Mouse (Mus musculus) lung, adult 2 months (tissue): ENCODE measurements around the gene Gpr3. TPM values are rescaled to one million over a fixed set of nuclear protein-coding genes. Genes with fewer than 3 reads are reported as not detected.

Experiments
- DNase-seq: peaks from one replicate; pipeline ENCODE4 v3.0.0; 2022
- H3K4me1 ChIP-seq: fragments of 200-500 bp; 2 replicates; pipeline ENCODE4 v1.6.1; 2011; ENCODE audit warnings: low read length; ENCODE audit not compliant: control insufficient read depth, insufficient read depth
- H3K4me3 ChIP-seq: fragments of 200-500 bp; replicated peaks from 2 replicates; pipeline ENCODE3; 2011; ENCODE audit warnings: low read depth, mild to moderate bottlenecking, control low read depth, low read length; ENCODE audit errors: extremely low read depth
- CTCF ChIP-seq: fragments of 200-500 bp; IDR thresholded peaks from 2 replicates; pipeline ENCODE4 v1.5.1; 2011; ENCODE audit warnings: mild to moderate bottlenecking, low read length, control low read depth; ENCODE audit not compliant: insufficient read depth
- POLR2A ChIP-seq: fragments of 200-500 bp; IDR thresholded peaks from 2 replicates; pipeline ENCODE4 v1.6.1; 2011; ENCODE audit warnings: low read depth, mild to moderate bottlenecking, control low read depth, low read length, borderline replicate concordance; ENCODE audit errors: extremely low read depth
- WGBS: fragments of 180-500 bp; shearing (Covaris S2); methylation state at CpG from one replicate; pipeline ENCODE4 v1.1.7; 2018; 5-methylcytosine and 5-hydroxymethylcytosine counted together
- polyA plus RNA-seq: library from polyadenylated mRNA; depleted of rRNA; stranded (reverse); fragments of >200 nt; gene quantifications from 2 replicates; pipeline ENCODE4 v1.2.3, GENCODE M21; 2012

The Gpr3 gene
- polyA plus RNA-seq, 1 experiment = 0.18 TPM

GRCm38 (mm10) chr4:133202254-133202653 is 10.1 kb downstream of the Gpr3 start:
- WGBS = 93% methylated on average over 3 of the region's 3 CpGs
- TF ChIP-seq POLR2A = no peak
- no peak for TF ChIP-seq CTCF
- peaks cover 7% of the 10 kb centered on the region for H3K4me1 ChIP-seq
- H3K4me3 ChIP-seq = no peak overlapping the region
- DNase-seq = no peak

GRCm38 (mm10) chr4:133201006-133201771 is 11.1 kb downstream of the Gpr3 start:
- peaks cover 7% of the 10 kb centered on the region for H3K4me1 ChIP-seq
- DNase-seq = peak; percentile 77
- 45% methylated on average over 8 of the region's 8 CpGs for WGBS
- H3K4me3 ChIP-seq = no peak overlapping the region
- peak; percentile 72 for TF ChIP-seq CTCF
- TF ChIP-seq POLR2A = no peak

GRCm38 (mm10) chr4:133200343-133200742 is 12.0 kb downstream of the Gpr3 start:
- H3K4me3 ChIP-seq = no peak overlapping the region
- no peak for TF ChIP-seq CTCF
- no peak for TF ChIP-seq POLR2A
- peaks cover 7% of the 10 kb centered on the region for H3K4me1 ChIP-seq
- no peak for DNase-seq
- 39% methylated on average over 21 of the region's 21 CpGs for WGBS

GRCm38 (mm10) chr4:133199743-133200142 is 12.6 kb downstream of the Gpr3 start:
- no peak for TF ChIP-seq POLR2A
- TF ChIP-seq CTCF = no peak
- no peak for DNase-seq
- Histone ChIP-seq H3K4me3 (no peak overlapping the region), H3K4me1 (peaks cover 7% of the 10 kb centered on the region)
- 58% methylated on average over 6 of the region's 6 CpGs for WGBS

DNA sequence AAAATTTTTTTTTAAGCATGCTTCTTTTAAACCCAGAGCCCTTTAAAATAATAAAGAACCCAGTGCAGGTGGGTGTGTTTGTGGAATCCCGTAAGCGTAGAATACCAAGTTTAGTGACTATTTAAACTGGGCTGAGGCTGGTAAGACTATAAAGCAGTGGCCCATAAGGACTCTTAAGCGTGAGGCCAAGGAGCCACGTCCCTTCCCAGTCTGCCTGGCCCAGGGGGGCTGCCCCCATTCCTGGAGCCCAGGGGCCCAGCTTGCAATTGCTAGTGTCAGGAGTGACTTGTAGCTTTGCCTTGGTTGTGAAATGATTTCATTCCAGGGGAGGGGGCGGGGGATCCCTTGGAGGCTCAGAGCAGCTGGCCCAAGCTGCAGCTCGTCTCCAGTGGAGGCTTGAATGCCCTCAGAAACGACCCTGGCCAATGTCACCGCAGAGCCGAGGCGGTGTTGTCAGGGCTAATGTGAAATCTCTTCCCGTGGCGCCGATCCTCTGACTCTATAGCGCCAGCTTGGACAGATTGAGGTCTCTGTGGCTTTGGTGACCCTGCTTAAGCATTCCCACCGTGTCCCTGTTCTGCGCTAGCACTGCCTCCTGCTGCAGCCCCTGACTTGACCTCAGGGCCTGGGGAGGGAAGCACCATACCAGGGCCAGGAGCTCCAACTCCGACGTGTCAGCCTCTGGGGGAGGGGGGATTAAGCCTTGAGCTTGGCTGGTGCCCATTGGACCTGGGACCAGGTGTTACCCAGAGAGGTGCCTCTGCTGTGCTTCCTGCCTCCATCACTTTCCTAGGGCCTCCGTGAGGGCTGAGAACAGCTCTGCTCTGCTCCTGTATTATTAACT is 13.8 kb downstream of the Gpr3 start:
- 54% methylated on average over 19 of the region's 19 CpGs for WGBS
- Histone ChIP-seq H3K4me1 (peaks cover 7% of the 10 kb centered on the region), H3K4me3 (no peak overlapping the region)
- no peak for DNase-seq
- TF ChIP-seq CTCF = no peak
- no peak for TF ChIP-seq POLR2A

DNA sequence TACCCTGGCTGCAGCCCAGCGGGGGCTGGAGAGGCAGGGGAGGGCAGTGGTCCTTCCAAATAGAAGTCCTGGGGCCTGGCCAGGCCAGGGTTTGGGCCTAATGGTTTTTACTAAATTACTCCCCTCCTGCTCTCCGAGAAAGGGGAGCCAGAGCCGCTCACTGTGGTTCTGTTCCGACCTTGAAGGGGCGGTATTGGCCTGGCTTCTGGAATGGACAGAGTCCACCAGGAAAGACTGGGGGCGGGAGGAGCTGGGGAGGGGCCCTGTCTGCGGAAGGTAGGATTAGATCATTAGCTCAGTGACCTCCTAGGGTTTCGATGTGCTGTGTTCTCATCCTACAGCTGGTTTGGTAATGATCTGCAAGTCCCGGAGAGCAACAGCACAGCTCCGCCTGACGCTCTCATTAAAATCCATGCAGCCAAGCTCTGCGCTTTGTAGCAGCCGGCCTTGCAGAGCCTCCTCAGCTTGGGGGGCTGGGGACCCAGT is 14.5 kb downstream of the Gpr3 start:
- WGBS = 66% methylated on average over 13 of the region's 13 CpGs
- Histone ChIP-seq H3K4me1 (peaks cover 7% of the 10 kb centered on the region), H3K4me3 (no peak overlapping the region)
- no peak for DNase-seq
- no peak for TF ChIP-seq CTCF
- no peak for TF ChIP-seq POLR2A

- H3K4me1 ChIP-seq = peaks cover 7% of the 10 kb centered on the region
- no peak for DNase-seq
- no peak for TF ChIP-seq POLR2A
- no peak for TF ChIP-seq CTCF
- H3K4me3 ChIP-seq = no peak overlapping the region
- 48% methylated on average over 5 of the region's 5 CpGs for WGBS
Observed at GRCm38 (mm10) chr4:133197355-133197754, 15.0 kb downstream of the Gpr3 start.

DNA sequence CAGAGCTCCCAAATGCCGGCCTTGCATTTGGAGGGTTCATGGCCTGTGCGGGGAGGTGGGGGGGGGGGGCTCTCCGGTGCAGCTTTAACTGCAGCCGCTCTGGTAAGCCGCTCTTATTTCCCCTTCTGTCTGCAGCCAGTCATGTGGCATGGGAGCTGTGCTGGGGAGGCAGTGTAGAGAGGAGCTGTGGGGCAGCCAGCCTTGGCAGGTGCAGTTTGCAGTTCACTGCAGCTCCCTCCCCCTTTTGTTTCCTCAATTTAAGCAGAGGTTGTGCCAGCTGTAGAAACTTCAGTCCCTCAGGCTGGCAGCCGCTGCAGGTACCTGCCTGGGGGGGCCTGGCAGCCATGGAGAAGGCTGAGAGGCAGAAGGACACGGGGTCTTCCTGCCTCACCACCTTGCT is 15.5 kb downstream of the Gpr3 start:
- no peak for DNase-seq
- Histone ChIP-seq H3K4me1 (peaks cover 7% of the 10 kb centered on the region), H3K4me3 (no peak overlapping the region)
- TF ChIP-seq POLR2A (no peak), CTCF (no peak)
- whole genome bisulfite sequencing = 61% methylated on average over 7 of the region's 7 CpGs

DNA sequence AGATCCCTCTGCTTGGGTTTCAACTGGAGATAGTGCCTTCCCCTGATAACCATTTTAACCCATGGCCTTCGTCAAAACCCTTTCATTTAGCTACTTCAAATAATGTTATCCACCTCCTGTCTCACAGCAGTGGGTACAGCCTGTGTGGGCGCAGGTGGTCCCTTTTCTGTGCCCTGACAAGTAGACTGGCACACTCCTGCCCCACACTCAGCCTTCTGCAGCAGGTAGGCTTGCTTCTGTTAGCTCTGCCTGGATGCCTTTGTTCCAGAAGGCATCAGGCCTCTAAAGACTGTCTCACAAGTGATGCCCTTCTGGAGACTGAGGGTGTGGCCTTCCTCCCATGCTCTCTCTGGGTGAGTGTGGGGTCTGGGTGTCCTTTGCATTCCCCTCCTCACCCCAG is 16.2 kb downstream of the Gpr3 start:
- DNase-seq = no peak
- WGBS = 91% methylated on average over 2 of the region's 2 CpGs
- TF ChIP-seq CTCF = no peak
- no peak for TF ChIP-seq POLR2A
- Histone ChIP-seq H3K4me1 (peaks cover 7% of the 10 kb centered on the region), H3K4me3 (no peak overlapping the region)
